Mouse (Mus musculus) layer of hippocampus, adult 2 months (tissue): Measurements from ENCODE around the gene Celf5. TPM values are rescaled to one million over a fixed set of nuclear protein-coding genes. Genes with fewer than 3 reads are reported as not detected.

Source experiments
- DNase-seq, 2 experiments: peaks; one replicate each; pipeline ENCODE4 v3.0.0; 2022; ENCODE audit warnings: low spot score in 2 of 2
- H3K27ac ChIP-seq: fragments of 200-600 bp; 2 replicates; pipeline ENCODE4 v1.8.1; 2022
- H3K4me3 ChIP-seq: fragments of 200-600 bp; 2 replicates; pipeline ENCODE4 v1.8.1; 2022; ENCODE audit warnings: mild to moderate bottlenecking
- CTCF ChIP-seq: fragments of 200-600 bp; conservative IDR thresholded peaks from 2 replicates; pipeline ENCODE4 v1.8.1; 2022; ENCODE audit warnings: antibody characterized with exemption, mild to moderate bottlenecking, moderate library complexity
- total RNA-seq, 2 experiments: library from RNA; stranded (reverse); gene quantifications; 2 replicates each; pipeline ENCODE4 v1.2.3; 2021

Celf5 gene
- total RNA-seq, 2 experiments from 2014 or later = 286 to 287 TPM

GRCm38 (mm10) chr10:81507691-81508489 lies 25.4 kb upstream of the Celf5 start:
- TF ChIP-seq CTCF = no peak
- no peak for DNase-seq
- H3K27ac ChIP-seq = no peak overlapping the region
- H3K4me3 ChIP-seq = no peak overlapping the region

GRCm38 (mm10) chr10:81507095-81507494 lies 24.6 kb upstream of the Celf5 start:
- DNase-seq = no peak
- Histone ChIP-seq H3K27ac (no peak overlapping the region), H3K4me3 (no peak overlapping the region)
- TF ChIP-seq CTCF = no peak

- TF ChIP-seq CTCF = no peak
- DNase-seq = no peak
- Histone ChIP-seq H3K27ac (no peak overlapping the region), H3K4me3 (no peak overlapping the region)
Observed at GRCm38 (mm10) chr10:81505016-81505664, 22.6 kb upstream of the Celf5 start.

- Histone ChIP-seq H3K4me3 (peak overlapping the region; percentile 60), H3K27ac (0 out of 2 replicates have a peak overlapping the region, but pooled peaks have one; percentile 55)
- peak; percentile 86 to 96 for DNase-seq
- peak; percentile 100 for TF ChIP-seq CTCF
Observed at GRCm38 (mm10) chr10:81502658-81503057, 20.1 kb upstream of the Celf5 start.

- DNase-seq = peak in 1 of 2 experiments; percentile 6
- TF ChIP-seq CTCF = no peak
- H3K4me3 ChIP-seq = no peak overlapping the region
- H3K27ac ChIP-seq = no peak overlapping the region
Observed at GRCm38 (mm10) chr10:81501863-81502262, 19.4 kb upstream of the Celf5 start.

- H3K4me3 ChIP-seq = peak within 1 kb of the TSS; percentile 8; the same call in 1 of the 2 replicates
- peak within 1 kb of the TSS; percentile 57; the same call in 1 of the 2 replicates for H3K27ac ChIP-seq
- TF ChIP-seq CTCF = no peak
- peak in 1 of 2 experiments; percentile 7 for DNase-seq
Observed at GRCm38 (mm10) chr10:81500032-81500431, 17.5 kb upstream of the Celf5 start, which contains the start of gene S1pr4. TSS of gene S1pr4 (minus strand) at chr10:81500132.

- DNase-seq = peak in 1 of 2 experiments; percentile 10
- no peak for TF ChIP-seq CTCF
- Histone ChIP-seq H3K27ac (peak overlapping the region; percentile 57; the same call in 1 of the 2 replicates), H3K4me3 (peak overlapping the region; percentile 8; the same call in 1 of the 2 replicates)
Observed at GRCm38 (mm10) chr10:81499250-81499901, 16.9 kb upstream of the Celf5 start.

GRCm38 (mm10) chr10:81498316-81499249 lies 16.1 kb upstream of the Celf5 start:
- Histone ChIP-seq H3K27ac (0 out of 2 replicates have a peak overlapping the region, but pooled peaks have one; percentile 57), H3K4me3 (peak overlapping the region; percentile 8; the same call in 1 of the 2 replicates)
- peak in 1 of 2 experiments; percentile 8 for DNase-seq
- TF ChIP-seq CTCF = peak; percentile 37

- peak in 1 of 2 experiments; percentile 8 for DNase-seq
- H3K27ac ChIP-seq = peak overlapping the region; percentile 97; the same call in 1 of the 2 replicates
Observed at GRCm38 (mm10) chr10:81497401-81498270, 15.1 kb upstream of the Celf5 start.

GRCm38 (mm10) chr10:81496969-81497368 lies 14.5 kb upstream of the Celf5 start:
- Histone ChIP-seq H3K27ac (peak overlapping the region; percentile 97), H3K4me3 (peak overlapping the region; percentile 91)
- peak in 1 of 2 experiments; percentile 12 for DNase-seq
- no peak for TF ChIP-seq CTCF

More at GRCm38 (mm10) chr10:81497401-81498270, 15.1 kb upstream of the Celf5 start:
- TF ChIP-seq CTCF = no peak
- H3K4me3 ChIP-seq = no peak overlapping the region; the same call in 1 of the 2 replicates
